Mouse (Mus musculus): Measurements from ENCODE around the gene Ncaph. TPM values are rescaled to one million over a fixed set of nuclear protein-coding genes. Genes with fewer than 3 reads are reported as not detected.
A peak's percentile ranks its signal among the peaks of the same experiment; 100 is the strongest.

Ncaph gene
- polyA plus RNA-seq, 1 experiment from 2014 or later, result 19.6 TPM

GRCm38 (mm10) chr2:127077611-127078010, 56.1 kb downstream of the Ncaph start:
- 82% methylated on average over 9 of the region's 9 CpGs for WGBS
- H3K27ac ChIP-seq (replicated peaks; ENCODE audit: low read depth, low read length), result no peak overlapping the region
- ATAC-seq (ENCODE audit: low FRiP score, low TSS enrichment), result no peak

GRCm38 (mm10) chr2:127074116-127074515, 59.6 kb downstream of the Ncaph start:
- Histone ChIP-seq H3K36me3 (ENCODE audit: control insufficient read depth, insufficient read depth, low read length) (no peaks in the 10 kb centered on the region), H3K9me3 (ENCODE audit: control insufficient read depth, low read length) (no peaks in the 10 kb centered on the region), H3K4me1 (ENCODE audit: control insufficient read depth, insufficient read depth, low read length) (peaks cover 4% of the 10 kb centered on the region; the same call in 1 of the 2 replicates), H3K27ac (replicated peaks; ENCODE audit: low read depth, low read length) (no peak overlapping the region), H3K4me3 (replicated peaks; ENCODE audit: low read depth, low read length) (no peak overlapping the region), H3K4me2 (ENCODE audit: low read length) (no peak overlapping the region), H3K9ac (replicated peaks; ENCODE audit: low read length) (no peak overlapping the region), H3K27me3 (ENCODE audit: control insufficient read depth, insufficient read depth, low read length) (no peaks in the 10 kb centered on the region)
- no peak for ATAC-seq (ENCODE audit: low FRiP score, low TSS enrichment)
- WGBS, result 94% methylated on average over 2 of the region's 2 CpGs
- DNase-seq, result no peak

More at GRCm38 (mm10) chr2:127077611-127078010, 56.1 kb downstream of the Ncaph start:
- Histone ChIP-seq H3K36me3 (ENCODE audit: control insufficient read depth, insufficient read depth, low read length) (no peaks in the 10 kb centered on the region), H3K4me2 (ENCODE audit: low read length) (no peak overlapping the region), H3K4me3 (replicated peaks; ENCODE audit: low read depth, low read length) (no peak overlapping the region), H3K9ac (replicated peaks; ENCODE audit: low read length) (no peak overlapping the region), H3K4me1 (ENCODE audit: control insufficient read depth, insufficient read depth, low read length) (no peaks in the 10 kb centered on the region), H3K9me3 (ENCODE audit: control insufficient read depth, low read length) (no peaks in the 10 kb centered on the region), H3K27me3 (ENCODE audit: control insufficient read depth, insufficient read depth, low read length) (no peaks in the 10 kb centered on the region)
- DNase-seq, result no peak

GRCm38 (mm10) chr2:127070879-127071278, 62.9 kb downstream of the Ncaph start:
- DNase-seq (no peak), ATAC-seq (ENCODE audit: low FRiP score, low TSS enrichment) (no peak; the same call in 1 of the 2 replicates)
- H3K4me2 ChIP-seq (ENCODE audit: low read length), result peak overlapping the region; percentile 69
- H3K27ac ChIP-seq (replicated peaks; ENCODE audit: low read depth, low read length), result peak overlapping the region; percentile 55; the same call in 1 of the 2 replicates
- peaks cover 16% of the 10 kb centered on the region for H3K36me3 ChIP-seq (ENCODE audit: control insufficient read depth, insufficient read depth, low read length)
- H3K27me3 ChIP-seq (ENCODE audit: control insufficient read depth, insufficient read depth, low read length), result no peaks in the 10 kb centered on the region
- peak overlapping the region; percentile 48 for H3K4me3 ChIP-seq (replicated peaks; ENCODE audit: low read depth, low read length)
- H3K4me1 ChIP-seq (ENCODE audit: control insufficient read depth, insufficient read depth, low read length), result peaks cover 4% of the 10 kb centered on the region; the same call in 1 of the 2 replicates
- 12% methylated on average over 9 of the region's 9 CpGs for WGBS
- no peaks in the 10 kb centered on the region for H3K9me3 ChIP-seq (ENCODE audit: control insufficient read depth, low read length)
- peak overlapping the region; percentile 62 for H3K9ac ChIP-seq (replicated peaks; ENCODE audit: low read length)

- Histone ChIP-seq H3K9ac (replicated peaks; ENCODE audit: low read length) (peak within 1 kb of the TSS; percentile 62), H3K4me1 (ENCODE audit: control insufficient read depth, insufficient read depth, low read length) (peaks cover 4% of the 10 kb centered on the region; the same call in 1 of the 2 replicates), H3K27ac (replicated peaks; ENCODE audit: low read depth, low read length) (peak within 1 kb of the TSS; percentile 55; the same call in 1 of the 2 replicates), H3K4me3 (replicated peaks; ENCODE audit: low read depth, low read length) (peak within 1 kb of the TSS; percentile 48), H3K9me3 (ENCODE audit: control insufficient read depth, low read length) (no peaks in the 10 kb centered on the region), H3K4me2 (ENCODE audit: low read length) (peak within 1 kb of the TSS; percentile 69), H3K36me3 (ENCODE audit: control insufficient read depth, insufficient read depth, low read length) (peaks cover 20% of the 10 kb centered on the region), H3K27me3 (ENCODE audit: control insufficient read depth, insufficient read depth, low read length) (no peaks in the 10 kb centered on the region)
- DNase-seq, result peak; percentile 95
- WGBS, result under 1% methylated on average over 32 of the region's 32 CpGs
- peak; percentile 99 for ATAC-seq (ENCODE audit: low FRiP score, low TSS enrichment)
Measured at GRCm38 (mm10) chr2:127070435-127070841, 63.3 kb downstream of the Ncaph start, which contains the start of gene Blvra. Blvra (plus strand) TSS chr2:127070665.

GRCm38 (mm10) chr2:127069781-127070434, 63.8 kb downstream of the Ncaph start:
- Histone ChIP-seq H3K9me3 (ENCODE audit: control insufficient read depth, low read length) (no peaks in the 10 kb centered on the region), H3K36me3 (ENCODE audit: control insufficient read depth, insufficient read depth, low read length) (peaks cover 20% of the 10 kb centered on the region), H3K27ac (replicated peaks; ENCODE audit: low read depth, low read length) (peak overlapping the region; percentile 55; the same call in 1 of the 2 replicates), H3K27me3 (ENCODE audit: control insufficient read depth, insufficient read depth, low read length) (no peaks in the 10 kb centered on the region), H3K4me2 (ENCODE audit: low read length) (peak overlapping the region; percentile 69), H3K4me3 (replicated peaks; ENCODE audit: low read depth, low read length) (peak overlapping the region; percentile 48), H3K9ac (replicated peaks; ENCODE audit: low read length) (peak overlapping the region; percentile 62; the same call in 1 of the 2 replicates), H3K4me1 (ENCODE audit: control insufficient read depth, insufficient read depth, low read length) (peaks cover 4% of the 10 kb centered on the region; the same call in 1 of the 2 replicates)
- no peak for DNase-seq
- no peak; the same call in 1 of the 2 replicates for ATAC-seq (ENCODE audit: low FRiP score, low TSS enrichment)
- WGBS, result 14% methylated on average over 11 of the region's 11 CpGs

GRCm38 (mm10) chr2:127068806-127069205, 64.9 kb downstream of the Ncaph start:
- Histone ChIP-seq H3K4me2 (ENCODE audit: low read length) (no peak overlapping the region), H3K36me3 (ENCODE audit: control insufficient read depth, insufficient read depth, low read length) (peaks cover 23% of the 10 kb centered on the region), H3K27ac (replicated peaks; ENCODE audit: low read depth, low read length) (no peak overlapping the region), H3K9me3 (ENCODE audit: control insufficient read depth, low read length) (no peaks in the 10 kb centered on the region), H3K4me3 (replicated peaks; ENCODE audit: low read depth, low read length) (no peak overlapping the region), H3K9ac (replicated peaks; ENCODE audit: low read length) (no peak overlapping the region), H3K27me3 (ENCODE audit: control insufficient read depth, insufficient read depth, low read length) (no peaks in the 10 kb centered on the region), H3K4me1 (ENCODE audit: control insufficient read depth, insufficient read depth, low read length) (peaks cover 4% of the 10 kb centered on the region; the same call in 1 of the 2 replicates)
- ATAC-seq (ENCODE audit: low FRiP score, low TSS enrichment), result no peak
- 83% methylated on average over 7 of the region's 7 CpGs for WGBS
- DNase-seq, result no peak

- DNase-seq (no peak), ATAC-seq (ENCODE audit: low FRiP score, low TSS enrichment) (no peak)
- no peaks in the 10 kb centered on the region for H3K27me3 ChIP-seq (ENCODE audit: control insufficient read depth, insufficient read depth, low read length)
- H3K9me3 ChIP-seq (ENCODE audit: control insufficient read depth, low read length), result no peaks in the 10 kb centered on the region
- H3K4me3 ChIP-seq (replicated peaks; ENCODE audit: low read depth, low read length), result no peak overlapping the region
- H3K4me2 ChIP-seq (ENCODE audit: low read length), result no peak overlapping the region
- H3K27ac ChIP-seq (replicated peaks; ENCODE audit: low read depth, low read length), result no peak overlapping the region
- H3K36me3 ChIP-seq (ENCODE audit: control insufficient read depth, insufficient read depth, low read length), result peaks cover 71% of the 10 kb centered on the region
- no peaks in the 10 kb centered on the region for H3K4me1 ChIP-seq (ENCODE audit: control insufficient read depth, insufficient read depth, low read length)
- 95% methylated on average over 9 of the region's 9 CpGs for WGBS
- H3K9ac ChIP-seq (replicated peaks; ENCODE audit: low read length), result no peak overlapping the region
Measured at GRCm38 (mm10) chr2:127061471-127061870, 72.3 kb downstream of the Ncaph start.

Measured in midbrain, embryonic 14.5 days (tissue).